Mouse (Mus musculus) gastrocnemius, postnatal 36 days (tissue): ENCODE measurements around the gene Itpkb. TPM values are rescaled to one million over a fixed set of nuclear protein-coding genes. Genes with fewer than 3 reads are reported as not detected.

Source experiments
- DNase-seq, 2 experiments: peaks; one replicate each; pipeline ENCODE4 v3.0.0; 2022
- intact Hi-C: fragments of 180-260 bp; cut with DNase I; formaldehyde crosslinking; loops from one replicate; pipeline ENCODE4 v1.15.1; 2025
- total RNA-seq, 2 experiments: library from RNA; stranded (reverse); gene quantifications; 2 replicates each; pipeline ENCODE4 v1.2.3; 2021

Itpkb gene
- total RNA-seq, 2 experiments from 2014 or later = 16.0 to 18.2 TPM

GRCm38 (mm10) chr1:180338358-180338757 is 8.1 kb downstream of the Itpkb start:
- intact Hi-C loops = no loop called here
- DNase-seq = no peak

GRCm38 (mm10) chr1:180339143-180339542 is 8.9 kb downstream of the Itpkb start:
- intact Hi-C loops = no loop called here

GRCm38 (mm10) chr1:180342944-180343343 is 12.7 kb downstream of the Itpkb start:
- DNase-seq = no peak
- intact Hi-C loops = no loop called here

More at GRCm38 (mm10) chr1:180339143-180339542, 8.9 kb downstream of the Itpkb start:
- DNase-seq = no peak

GRCm38 (mm10) chr1:180343434-180344210 is 13.3 kb downstream of the Itpkb start:
- intact Hi-C loops = no loop called here
- DNase-seq = no peak

- intact Hi-C loops = no loop called here
- DNase-seq = no peak
Measured at GRCm38 (mm10) chr1:180345098-180345497, 14.8 kb downstream of the Itpkb start.

- intact Hi-C loops = no loop called here
- DNase-seq = no peak
Measured at GRCm38 (mm10) chr1:180347059-180347458, 16.8 kb downstream of the Itpkb start.

GRCm38 (mm10) chr1:180347907-180348306 is 17.6 kb downstream of the Itpkb start:
- intact Hi-C loops = no loop called here
- DNase-seq = no peak

GRCm38 (mm10) chr1:180349090-180349489 is 18.8 kb downstream of the Itpkb start:
- DNase-seq = no peak
- intact Hi-C loops = no loop called here

GRCm38 (mm10) chr1:180352258-180352657 is 22.0 kb downstream of the Itpkb start:
- no peak for DNase-seq
- intact Hi-C loops = no loop called here

GRCm38 (mm10) chr1:180354129-180354528 is 23.8 kb downstream of the Itpkb start:
- DNase-seq = no peak
- intact Hi-C loops = no loop called here

GRCm38 (mm10) chr1:180354976-180355730 is 24.9 kb downstream of the Itpkb start:
- intact Hi-C loops = no loop called here

GRCm38 (mm10) chr1:180356176-180356575 is 25.9 kb downstream of the Itpkb start:
- intact Hi-C loops = no loop called here
- no peak for DNase-seq

More at GRCm38 (mm10) chr1:180354976-180355730, 24.9 kb downstream of the Itpkb start:
- DNase-seq = no peak

- no peak for DNase-seq
- intact Hi-C loops = no loop called here
Measured at GRCm38 (mm10) chr1:180356857-180357256, 26.6 kb downstream of the Itpkb start.

GRCm38 (mm10) chr1:180357893-180358331 is 27.6 kb downstream of the Itpkb start:
- DNase-seq = no peak
- intact Hi-C loops = no loop called here

- intact Hi-C loops = no loop called here
- no peak for DNase-seq
Measured at GRCm38 (mm10) chr1:180358466-180358865, 28.2 kb downstream of the Itpkb start.

GRCm38 (mm10) chr1:180359311-180359710 is 29.0 kb downstream of the Itpkb start:
- intact Hi-C loops = no loop called here
- no peak for DNase-seq

GRCm38 (mm10) chr1:180362176-180362575 is 31.9 kb downstream of the Itpkb start:
- intact Hi-C loops = no loop called here
- no peak for DNase-seq

- intact Hi-C loops = no loop called here
- no peak for DNase-seq
Measured at GRCm38 (mm10) chr1:180362844-180363243, 32.6 kb downstream of the Itpkb start.

- no peak for DNase-seq
- intact Hi-C loops = no loop called here
Measured at GRCm38 (mm10) chr1:180363317-180363716, 33.0 kb downstream of the Itpkb start.

- intact Hi-C loops = no loop called here
- no peak for DNase-seq
Measured at GRCm38 (mm10) chr1:180364005-180364404, 33.7 kb downstream of the Itpkb start.

- DNase-seq = no peak
- intact Hi-C loops = no loop called here
Measured at GRCm38 (mm10) chr1:180364720-180365119, 34.4 kb downstream of the Itpkb start.
